Mouse (Mus musculus) liver, adult 2 months (tissue): ENCODE measurements at regions not wholly inside any gene's neighbourhood (a gene's known extent, or its start where the extent isn't known, plus 50 kb on each side); places are given as distances from the start of the nearest gene placed in this dataset.

Source experiments
- CTCF ChIP-seq: fragments of 200-500 bp; IDR thresholded peaks from 2 replicates; pipeline ENCODE4 v1.5.1; 2011; ENCODE audit warnings: low read depth, low read length, control low read depth
- POLR2A ChIP-seq: fragments of 200-500 bp; IDR thresholded peaks from 2 replicates; pipeline ENCODE4 v1.6.1; 2011; ENCODE audit warnings: low read length, control low read depth; ENCODE audit not compliant: insufficient read depth; ENCODE audit errors: extremely low read depth

DNA sequence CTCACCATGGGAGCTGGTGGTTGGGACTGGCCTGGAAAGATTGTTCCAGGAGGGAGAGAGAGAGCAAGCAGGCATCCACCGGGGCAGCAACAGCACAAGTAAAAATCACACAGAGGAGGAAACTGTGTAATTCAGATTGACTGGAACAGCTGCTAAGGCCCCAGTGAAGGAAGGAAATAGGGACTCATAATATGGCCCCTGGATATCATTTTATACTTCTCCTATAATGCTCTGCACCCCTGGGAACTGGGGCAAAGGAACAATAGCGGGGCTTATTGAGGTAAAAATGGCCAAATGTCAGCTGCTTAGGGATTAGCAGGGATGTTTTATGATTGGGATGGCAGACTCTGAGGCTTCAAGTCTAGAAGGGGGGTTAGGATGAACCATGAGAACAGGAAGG, 170.4 kb upstream of the Rad23b start:
- TF ChIP-seq CTCF (no peak), POLR2A (no peak)
